Comparison of ENCODE assay signal across 10 mouse cellular contexts in the genomic region with DNA sequence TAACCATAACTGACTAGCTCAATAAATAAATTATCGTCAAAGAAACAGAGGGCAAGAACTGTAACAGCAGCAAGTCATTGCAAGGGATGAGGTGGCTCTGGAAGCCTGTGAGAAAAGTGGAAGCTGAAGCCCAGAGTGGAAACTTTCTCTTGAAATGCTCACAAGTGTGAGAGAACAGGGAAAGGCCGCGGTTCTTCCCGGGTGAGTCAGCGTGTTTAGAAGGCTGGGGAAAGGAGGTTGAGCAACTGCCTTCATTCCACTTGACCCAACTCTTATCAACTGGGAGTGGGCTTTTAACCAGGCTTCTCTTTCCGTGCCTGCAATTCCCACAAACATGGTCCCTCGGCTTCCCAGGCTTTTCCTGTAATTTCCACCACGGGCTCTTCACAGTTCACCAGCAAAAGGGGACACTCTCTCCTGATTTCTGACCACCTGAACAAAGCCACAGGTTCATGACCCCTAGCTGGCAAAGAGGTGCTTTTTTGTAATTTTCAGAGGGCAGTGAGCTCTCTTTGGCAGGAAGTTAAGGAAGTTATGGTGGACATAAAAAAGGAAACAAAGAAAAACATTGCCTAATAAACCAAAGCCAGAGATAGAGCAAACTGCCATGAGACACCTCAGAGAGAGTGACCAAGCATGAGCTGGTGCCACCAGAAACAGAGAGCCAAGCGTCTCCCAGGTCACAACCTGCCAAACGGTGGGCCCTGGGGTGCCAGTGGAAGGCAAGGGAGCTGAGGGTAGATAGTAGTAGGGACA. TPM values are rescaled to one million over a fixed set of nuclear protein-coding genes. Genes with fewer than 3 reads are reported as not detected.
DNase-seq lines count a peak whose midpoint lies in the region; ATAC-seq and TF ChIP-seq lines count a peak whose summit lies in the region.
"Had no signal": no experiment of that assay in that cellular context is flagged by ENCODE, and none has a peak within 500 bp of the region (broad histone marks: within the 10 kb centered on the region; RNA-seq: fewer than 3 reads in every experiment).

No protein-coding gene starts in this region.

- H3K4me1 ChIP-seq in heart, embryonic 12.5 days (replicated peaks) = peaks cover 15% of the 10 kb centered on the region
- peaks cover 35% of the 10 kb centered on the region for H3K4me1 ChIP-seq in lung, adult 2 months (ENCODE audit: control insufficient read depth, insufficient read depth, low read length)
- no peaks in the 10 kb centered on the region for H3K4me1 ChIP-seq in midbrain, embryonic 10.5 days
- no peaks in the 10 kb centered on the region for H3K4me1 ChIP-seq in hindbrain, embryonic 12.5 days
- no peaks in the 10 kb centered on the region for H3K4me1 ChIP-seq in limb, embryonic 10.5 days

- ATAC-seq in heart, embryonic 12.5 days (ENCODE audit: insufficient number of reproducible peaks, low FRiP score) = no peak
- no peak for ATAC-seq in hindbrain, embryonic 12.5 days (ENCODE audit: low FRiP score)

- H3K27ac ChIP-seq in heart, embryonic 12.5 days (ENCODE audit: poor library complexity, severe bottlenecking) = peak overlapping the region; percentile 29; the same call in 1 of the 2 replicates
- H3K27ac ChIP-seq in midbrain, embryonic 10.5 days (replicated peaks) = no peak overlapping the region
- H3K27ac ChIP-seq in hindbrain, embryonic 12.5 days = no peak overlapping the region
- no peak overlapping the region for H3K27ac ChIP-seq in limb, embryonic 10.5 days
- H3K27ac ChIP-seq: liver, embryonic 14.5 days had no signal

- H3K4me2 ChIP-seq in heart, embryonic 12.5 days = no peak overlapping the region
- H3K4me2 ChIP-seq in hindbrain, embryonic 12.5 days (replicated peaks) = no peak overlapping the region

- no peaks in the 10 kb centered on the region for H3K36me3 ChIP-seq in heart, embryonic 12.5 days
- H3K36me3 ChIP-seq in midbrain, embryonic 10.5 days = no peaks in the 10 kb centered on the region
- no peaks in the 10 kb centered on the region for H3K36me3 ChIP-seq in hindbrain, embryonic 12.5 days
- no peaks in the 10 kb centered on the region for H3K36me3 ChIP-seq in limb, embryonic 10.5 days

- H3K4me3 ChIP-seq in heart, embryonic 12.5 days = no peak overlapping the region
- no peak overlapping the region for H3K4me3 ChIP-seq in lung, adult 2 months (replicated peaks; ENCODE audit: extremely low read depth, low read depth, low read length)
- H3K4me3 ChIP-seq in midbrain, embryonic 10.5 days = no peak overlapping the region
- H3K4me3 ChIP-seq in hindbrain, embryonic 12.5 days = no peak overlapping the region
- no peak overlapping the region for H3K4me3 ChIP-seq in limb, embryonic 10.5 days

- 0 out of 2 replicates have a peak, but pooled peaks cover 2% of the 10 kb centered on the region for H3K9me3 ChIP-seq in heart, embryonic 12.5 days (replicated peaks)
- 0 out of 2 replicates have a peak, but pooled peaks cover 5% of the 10 kb centered on the region for H3K9me3 ChIP-seq in midbrain, embryonic 10.5 days (replicated peaks)
- H3K9me3 ChIP-seq in hindbrain, embryonic 12.5 days (replicated peaks) = no peaks in the 10 kb centered on the region
- H3K9me3 ChIP-seq in limb, embryonic 10.5 days (replicated peaks) = no peaks in the 10 kb centered on the region

- H3K27me3 ChIP-seq in heart, embryonic 12.5 days (replicated peaks) = no peaks in the 10 kb centered on the region
- no peaks in the 10 kb centered on the region for H3K27me3 ChIP-seq in midbrain, embryonic 10.5 days (ENCODE audit: low read depth, poor library complexity, severe bottlenecking)
- no peaks in the 10 kb centered on the region for H3K27me3 ChIP-seq in hindbrain, embryonic 12.5 days
- H3K27me3 ChIP-seq in limb, embryonic 10.5 days (ENCODE audit: low read depth, poor library complexity, severe bottlenecking) = no peaks in the 10 kb centered on the region

- DNase-seq in urinary bladder, adult 2 months (ENCODE audit: low spot score) = peak; percentile 33
- no peak for DNase-seq in urinary bladder, postnatal 10 days (ENCODE audit: low spot score)
- DNase-seq in lung, adult 2 months = peak; percentile 62
- no peak for DNase-seq in midbrain, embryonic 10.5 days (ENCODE audit: low spot score)
- DNase-seq in limb, embryonic 10.5 days (ENCODE audit: low spot score) = no peak
- no peak for DNase-seq in thymus, postnatal 4 days
- DNase-seq: cerebellum, postnatal 25 days had no signal

- no peak for TF ChIP-seq POLR2A in lung, adult 2 months (IDR thresholded peaks at IDR 0.05; ENCODE audit: borderline replicate concordance, extremely low read depth, low read depth, low read length)

- H3K9ac ChIP-seq in heart, embryonic 12.5 days = no peak overlapping the region
- no peak overlapping the region for H3K9ac ChIP-seq in hindbrain, embryonic 12.5 days
- H3K9ac ChIP-seq: liver, embryonic 14.5 days had no signal

- no peak for TF ChIP-seq CTCF in lung, adult 2 months (IDR thresholded peaks at IDR 0.05; ENCODE audit: insufficient read depth, low read length)

- WGBS in heart, embryonic 12.5 days = 35% methylated on average over 10 of the region's 10 CpGs
- WGBS in lung, adult 2 months = 17% methylated on average over 10 of the region's 10 CpGs
- 90% methylated on average over 10 of the region's 10 CpGs for WGBS in midbrain, embryonic 10.5 days
- 93% methylated on average over 10 of the region's 10 CpGs for WGBS in hindbrain, embryonic 12.5 days
- WGBS in limb, embryonic 10.5 days = 86% methylated on average over 10 of the region's 10 CpGs

RNA-seq across cellular contexts. Expression of a gene that starts 17.6 kb away (rescaled TPM):
- polyA plus RNA-seq in urinary bladder, adult 2 months (2012; rRNA removed) = 22.1 and 23.4 TPM in 2 replicates
- 4.1 and 4.2 TPM in 2 replicates for polyA plus RNA-seq in heart, embryonic 12.5 days (2016; fragmentation: Nextera tagmentation; extraction: Ambion mirVana)
- polyA plus RNA-seq in lung, adult 2 months (2012; rRNA removed) = 66.0 and 85.2 TPM in 2 replicates
- 1.3 and 1.9 TPM in 2 replicates for polyA plus RNA-seq in midbrain, embryonic 10.5 days (2016; fragmentation: Nextera tagmentation; extraction: Ambion mirVana)
- polyA plus RNA-seq in hindbrain, embryonic 12.5 days (2016; fragmentation: Nextera tagmentation; extraction: Ambion mirVana) = 4.8 and 5.1 TPM in 2 replicates
- polyA plus RNA-seq in limb, embryonic 10.5 days (2016; fragmentation: Nextera tagmentation; extraction: Ambion mirVana) = 1.4 and 1.7 TPM in 2 replicates

RNA-seq across cellular contexts. Expression of a gene that starts 37.9 kb away (rescaled TPM):
- 4.6 and 7.5 TPM in 2 replicates for polyA plus RNA-seq in urinary bladder, adult 2 months (2012; rRNA removed)
- polyA plus RNA-seq in heart, embryonic 12.5 days (2016; fragmentation: Nextera tagmentation; extraction: Ambion mirVana) = 5.8 and 6.9 TPM in 2 replicates
- 1.4 and 2.4 TPM in 2 replicates for polyA plus RNA-seq in lung, adult 2 months (2012; rRNA removed)
- polyA plus RNA-seq in midbrain, embryonic 10.5 days (2016; fragmentation: Nextera tagmentation; extraction: Ambion mirVana) = 12.7 and 15.7 TPM in 2 replicates
- 12.2 and 17.9 TPM in 2 replicates for polyA plus RNA-seq in hindbrain, embryonic 12.5 days (2016; fragmentation: Nextera tagmentation; extraction: Ambion mirVana)
- 8.5 and 11.9 TPM in 2 replicates for polyA plus RNA-seq in limb, embryonic 10.5 days (2016; fragmentation: Nextera tagmentation; extraction: Ambion mirVana)

Comparison
In these comparisons a context has a peak if more than half of its experiments do, and no peak if none do; other contexts are left out.
1. DNase-seq: peak in urinary bladder, adult 2 months (single experiment) and lung, adult 2 months (single experiment); none in urinary bladder, postnatal 10 days (single experiment), midbrain, embryonic 10.5 days (single experiment), limb, embryonic 10.5 days (single experiment) and thymus, postnatal 4 days (single experiment).